Mouse (Mus musculus): ENCODE measurements around the gene Gm6356.
"Not testable (repeated sequence)": the region's sequence is repeated elsewhere in the genome, so short reads cannot be mapped to it uniquely, and the experiment has no call there.

Gene Gm6356

DNA sequence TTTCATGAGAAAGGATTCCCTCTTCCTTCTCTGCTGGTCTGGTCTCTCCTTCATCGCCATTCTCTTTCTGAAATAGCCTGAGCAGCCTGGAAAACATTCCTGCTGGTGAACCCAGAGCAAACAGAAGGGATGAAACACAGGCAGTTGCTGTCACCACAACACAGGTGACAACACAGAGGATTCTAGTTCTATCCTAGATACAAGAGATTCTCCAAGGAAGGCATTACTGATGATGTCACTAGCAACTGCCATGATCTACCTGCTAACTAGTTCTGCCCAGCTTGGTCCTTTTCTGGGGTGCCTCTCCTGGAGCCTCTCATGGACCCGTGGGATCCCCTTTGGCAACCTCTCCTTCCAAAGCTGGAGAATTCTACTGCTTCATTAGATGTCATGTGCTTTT lies at the start of gene Gm6356:
TSS of gene Gm6356 (minus strand) at position 101 of the 400 bp plus-strand sequence.
- not testable (repeated sequence) for DNase-seq
